Mouse (Mus musculus): ENCODE data around the gene Jpt2. TPM values are rescaled to one million over a fixed set of nuclear protein-coding genes. Genes with fewer than 3 reads are reported as not detected.

The Jpt2 gene
- total RNA-seq (2023) = 10 to 100 TPM; 36.4 to 38.8 TPM

DNA sequence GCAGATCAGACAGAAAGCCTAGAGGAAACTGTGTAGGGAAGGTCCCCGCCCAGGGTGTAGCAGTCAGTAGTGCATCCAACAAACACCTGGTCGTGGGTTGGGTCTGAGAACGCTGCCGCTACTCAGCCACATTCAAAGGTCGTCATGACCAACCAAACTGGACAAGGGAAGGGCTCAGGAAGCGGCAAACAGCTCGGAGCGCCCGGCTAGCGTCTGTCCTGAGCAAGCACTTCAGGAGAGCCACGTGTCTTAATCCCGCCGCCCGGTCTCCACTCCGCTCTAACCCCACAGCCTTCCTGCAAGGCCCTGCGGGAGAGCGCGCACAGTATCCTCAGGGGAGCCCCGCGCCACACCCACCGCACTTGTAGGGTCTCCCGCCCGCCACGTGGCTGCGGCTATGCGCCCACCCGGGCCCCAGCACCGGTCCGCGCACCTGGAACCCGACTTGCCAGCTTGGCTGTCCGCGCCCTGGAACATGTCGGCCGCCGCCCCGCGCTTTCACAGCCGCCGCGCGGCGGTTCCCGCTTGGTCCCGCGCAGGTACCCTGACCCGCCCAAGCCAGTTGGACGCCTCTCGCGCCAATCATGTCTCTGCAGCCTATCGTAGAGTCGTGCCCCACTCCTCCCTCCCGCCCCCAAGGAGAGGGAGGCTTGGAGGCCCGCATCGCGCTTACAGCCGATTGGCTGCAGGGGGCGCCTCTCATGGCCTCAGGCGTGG lies at the start of gene Jpt2:
Gene Jpt2, minus strand, starts transcription at position 555 of the 717 bp plus-strand sequence.

GRCm38 (mm10) chr17:24936259-24937237 lies 23.9 kb downstream of the Jpt2 start, which contains the start of gene Mapk8ip3:
Gene Mapk8ip3 (minus strand): TSS chr17:24936977.

DNA sequence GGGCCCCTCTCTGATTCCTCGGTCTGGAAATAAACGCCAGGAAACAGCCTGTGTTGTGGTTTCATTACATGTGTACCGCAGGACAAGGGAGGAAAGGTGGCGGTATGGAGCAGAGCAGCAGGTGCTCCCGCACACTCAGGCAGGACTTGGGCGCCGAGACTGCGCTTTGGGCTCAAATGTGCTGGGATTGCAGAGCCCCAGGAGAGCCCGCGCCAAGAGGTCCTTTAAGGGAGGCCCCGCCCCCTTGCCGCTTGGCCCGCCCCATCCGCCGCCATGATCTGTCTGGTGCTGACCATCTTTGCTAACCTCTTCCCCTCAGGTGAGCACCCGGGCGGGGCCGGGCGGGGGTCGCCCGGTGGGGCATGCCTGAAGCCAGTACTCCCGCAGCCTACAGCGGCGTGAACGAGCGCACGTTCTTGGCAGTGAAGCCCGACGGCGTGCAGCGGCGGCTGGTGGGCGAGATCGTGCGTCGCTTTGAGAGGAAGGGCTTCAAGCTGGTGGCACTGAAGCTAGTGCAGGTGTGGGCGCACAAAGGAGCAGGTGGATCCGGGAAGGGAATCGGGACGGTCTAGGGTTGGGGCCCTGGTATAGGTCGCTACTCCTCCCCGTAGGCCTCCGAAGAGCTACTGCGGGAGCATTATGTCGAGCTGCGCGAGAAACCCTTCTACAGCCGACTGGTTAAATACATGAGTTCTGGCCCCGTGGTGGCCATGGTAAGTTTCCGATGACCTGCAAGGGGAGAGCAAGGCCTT lies 64.1 kb downstream of the Jpt2 start, which contains the start of gene Nme3:
Gene Nme3, plus strand, starts transcription at position 260 of the 752 bp plus-strand sequence.

GRCm38 (mm10) chr17:24894995-24895547 lies 65.4 kb downstream of the Jpt2 start, which contains the start of the genes Eme2 and Mrps34:
Gene Eme2 (minus strand): TSS chr17:24895087.
Gene Mrps34 (plus strand): TSS chr17:24895116.

Other genes starting within 250 kb of the Jpt2 start
- gene Rnf151, start 242.6 kb downstream of the Jpt2 start, total RNA-seq (2023) = not detected
- gene Rps2, start 242.6 kb downstream of the Jpt2 start, total RNA-seq (2023) = 100 to 1,000 TPM; 644 to 709 TPM
- gene Ndufb10, start 236.2 kb downstream of the Jpt2 start, total RNA-seq (2023) = 10 to 100 TPM; 71.6 to 74.1 TPM
- gene Rpl3l, start 232.9 kb downstream of the Jpt2 start, total RNA-seq (2023) = 1 to 10 TPM; 1.0 to 1.2 TPM
- 1,000 to 10,000 TPM; 1,053 to 1,152 TPM for gene Msrb1, start 224.0 kb downstream of the Jpt2 start, total RNA-seq (2023)
- under 1 TPM in 1 of 2 experiments, not detected in 1; 0.66 TPM for gene Hs3st6, start 207.7 kb downstream of the Jpt2 start, total RNA-seq (2023)
- not detected for gene Meiob, start 156.4 kb downstream of the Jpt2 start, total RNA-seq (2023)
- 10 to 100 TPM; 49.6 to 49.7 TPM for gene Hagh, start 120.5 kb downstream of the Jpt2 start, total RNA-seq (2023)
- 1 to 10 TPM; 5.1 to 6.5 TPM for gene Fahd1, start 110.3 kb downstream of the Jpt2 start, total RNA-seq (2023)
- gene Igfals, start 94.7 kb downstream of the Jpt2 start, total RNA-seq (2023) = under 1 TPM; 0.15 to 0.42 TPM
- 10 to 100 TPM; 36.0 to 39.5 TPM for gene Nubp2, start 74.3 kb downstream of the Jpt2 start, total RNA-seq (2023)
- gene Spsb3, start 74.0 kb downstream of the Jpt2 start, total RNA-seq (2023) = 10 to 100 TPM; 20.6 to 24.6 TPM
- gene Eme2, start 65.6 kb downstream of the Jpt2 start, total RNA-seq (2023) = 10 to 100 TPM; 11.7 to 16.5 TPM
- 10 to 100 TPM; 14.6 to 18.9 TPM for gene Mrps34, start 65.6 kb downstream of the Jpt2 start, total RNA-seq (2023)
- 10 to 100 TPM; 15.6 to 23.0 TPM for gene Nme3, start 64.2 kb downstream of the Jpt2 start, total RNA-seq (2023)
- gene Mapk8ip3, start 23.7 kb downstream of the Jpt2 start, total RNA-seq (2023) = 10 to 100 TPM; 61.9 to 68.8 TPM
- 10 to 100 TPM; 29.6 to 30.1 TPM for gene Cramp1l, start 55.1 kb upstream of the Jpt2 start, total RNA-seq (2023)
- 10 to 100 TPM; 13.2 to 21.9 TPM for gene Ift140, start 55.4 kb upstream of the Jpt2 start, total RNA-seq (2023)
- not detected for gene Tmem204, start 122.9 kb upstream of the Jpt2 start, total RNA-seq (2023)
- gene Telo2, start 155.3 kb upstream of the Jpt2 start, total RNA-seq (2023) = 10 to 100 TPM; 10.4 to 11.8 TPM
- gene Ptx4, start 160.1 kb upstream of the Jpt2 start, total RNA-seq (2023) = not detected
- 10 to 100 TPM; 27.5 to 31.4 TPM for gene Clcn7, start 172.7 kb upstream of the Jpt2 start, total RNA-seq (2023)
- gene Ccdc154, start 201.8 kb upstream of the Jpt2 start, total RNA-seq (2023) = under 1 TPM in 1 of 2 experiments, not detected in 1; 0.22 TPM
- gene Gm38655, start 214.8 kb upstream of the Jpt2 start, total RNA-seq (2023) = not detected
- 1 to 10 TPM; 5.6 to 6.3 TPM for gene BC003965, start 223.9 kb upstream of the Jpt2 start, total RNA-seq (2023)
- gene Unkl, start 227.7 kb upstream of the Jpt2 start, total RNA-seq (2023) = 10 to 100 TPM; 15.9 to 21.7 TPM

Data from neutrophil, adult 83 days (primary cell).